Mouse (Mus musculus) E14TG2a.4 (cell line): ENCODE data around the gene Ankmy2.

ENCODE experiments used
- CTCF ChIP-seq: conservative IDR thresholded peaks from 2 replicates; pipeline ENCODE4 v1.5.1; 2014; ENCODE audit warnings: low read length
- POU5F1 ChIP-seq: IDR thresholded peaks from 2 replicates; pipeline ENCODE4 v1.6.1; 2014; ENCODE audit warnings: low read length, borderline replicate concordance

DNA sequence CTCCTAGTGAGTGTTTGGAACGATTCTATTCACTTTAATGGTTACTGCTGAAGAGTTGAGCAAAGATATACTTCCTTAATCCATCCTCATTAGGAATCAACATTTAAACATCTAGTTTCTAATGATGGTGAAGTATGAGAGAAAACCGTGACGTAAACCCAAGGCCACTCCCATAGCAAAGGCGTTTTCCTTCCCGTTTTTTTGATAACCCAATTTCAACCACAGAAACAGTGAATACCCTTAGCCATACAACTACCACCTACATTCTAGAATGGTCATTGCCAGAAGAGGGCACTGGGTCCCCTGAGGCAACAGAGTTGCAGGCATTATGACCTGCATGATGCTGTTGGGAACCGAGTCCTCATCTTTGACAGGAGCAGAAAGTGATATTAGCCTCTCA is 39.8 kb upstream of the Ankmy2 start:
- TF ChIP-seq CTCF (no peak), POU5F1 (no peak)
